Mouse (Mus musculus) embryonic facial prominence, embryonic 12.5 days (tissue): ENCODE data around the gene Gm45140. TPM values are rescaled to one million over a fixed set of nuclear protein-coding genes. Genes with fewer than 3 reads are reported as not detected.

Source experiments
- ATAC-seq: fragments of 200-750 bp; cut with Nextera tagmentation; 2 replicates; pipeline ENCODE4 v1.8.0; 2017; ENCODE audit not compliant: insufficient number of reproducible peaks, insufficient read depth, low FRiP score, low TSS enrichment
- H3K27ac ChIP-seq: fragments of 300-500 bp; sonication (generic); 2 replicates; pipeline ENCODE4 v1.5.1; 2016; ENCODE audit warnings: mild to moderate bottlenecking
- H3K27me3 ChIP-seq: fragments of 300-500 bp; sonication (generic); 2 replicates; pipeline ENCODE4 v1.6.1; 2016; ENCODE audit warnings: mild to moderate bottlenecking, moderate library complexity
- H3K36me3 ChIP-seq: fragments of 300-500 bp; sonication (generic); 2 replicates; pipeline ENCODE4 v1.6.1; 2016; ENCODE audit warnings: mild to moderate bottlenecking
- H3K4me1 ChIP-seq: fragments of 300-500 bp; sonication (generic); 2 replicates; pipeline ENCODE4 v1.6.1; 2016
- H3K4me2 ChIP-seq: fragments of 300-500 bp; sonication (generic); replicated peaks from 2 replicates; pipeline ENCODE4 v1.6.1; 2016; ENCODE audit warnings: mild to moderate bottlenecking, moderate library complexity
- H3K4me3 ChIP-seq: fragments of 300-500 bp; sonication (generic); 2 replicates; pipeline ENCODE4 v1.5.1; 2016; ENCODE audit warnings: mild to moderate bottlenecking
- H3K9ac ChIP-seq: fragments of 300-500 bp; sonication (generic); 2 replicates; pipeline ENCODE4 v1.6.1; 2016; ENCODE audit warnings: mild to moderate bottlenecking, moderate library complexity
- H3K9me3 ChIP-seq: fragments of 300-500 bp; sonication (generic); 2 replicates; pipeline ENCODE4 v1.6.1; 2016; ENCODE audit warnings: mild to moderate bottlenecking, moderate library complexity
- WGBS: fragments of 180-500 bp; shearing (Covaris S2); methylation state at CpG from one replicate; pipeline ENCODE4 v1.1.7; 2016; 5-methylcytosine and 5-hydroxymethylcytosine counted together
- polyA plus RNA-seq: library from polyadenylated mRNA; unstranded; fragments of >200 nt; fragmentation: Nextera tagmentation; extraction: Ambion mirVana; gene quantifications from 2 replicates; pipeline ENCODE4 v1.2.1, GENCODE M21; 2016

Gene Gm45140
- polyA plus RNA-seq, 1 experiment from 2014 or later, result 4.2 TPM

GRCm38 (mm10) chr6:87795385-87796150 lies 40.0 kb downstream of the Gm45140 start:
- Histone ChIP-seq H3K4me3 (no peak overlapping the region), H3K27ac (no peak overlapping the region), H3K9me3 (no peaks in the 10 kb centered on the region), H3K4me2 (no peak overlapping the region), H3K9ac (no peak overlapping the region; the same call in 1 of the 2 replicates), H3K36me3 (peaks cover 11% of the 10 kb centered on the region), H3K27me3 (no peaks in the 10 kb centered on the region), H3K4me1 (no peaks in the 10 kb centered on the region)
- ATAC-seq, result no peak
- 72% methylated on average over 6 of the region's 6 CpGs for WGBS

GRCm38 (mm10) chr6:87793821-87794510 lies 41.6 kb downstream of the Gm45140 start:
- Histone ChIP-seq H3K9ac (no peak overlapping the region), H3K4me1 (peaks cover 6% of the 10 kb centered on the region), H3K9me3 (no peaks in the 10 kb centered on the region), H3K27ac (no peak overlapping the region), H3K36me3 (peaks cover 14% of the 10 kb centered on the region), H3K27me3 (no peaks in the 10 kb centered on the region), H3K4me3 (no peak overlapping the region), H3K4me2 (no peak overlapping the region)
- ATAC-seq, result no peak
- 95% methylated on average over 10 of the region's 10 CpGs for WGBS

GRCm38 (mm10) chr6:87791826-87792225 lies 43.8 kb downstream of the Gm45140 start:
- no peak for ATAC-seq

GRCm38 (mm10) chr6:87790779-87791480 lies 44.7 kb downstream of the Gm45140 start:
- WGBS, result 72% methylated on average over 7 of the region's 7 CpGs
- H3K9ac ChIP-seq, result no peak overlapping the region
- H3K27ac ChIP-seq, result no peak overlapping the region
- ATAC-seq, result no peak
- H3K36me3 ChIP-seq, result peaks cover 14% of the 10 kb centered on the region
- no peaks in the 10 kb centered on the region for H3K27me3 ChIP-seq
- no peak overlapping the region for H3K4me3 ChIP-seq
- no peaks in the 10 kb centered on the region for H3K9me3 ChIP-seq
- H3K4me2 ChIP-seq, result no peak overlapping the region
- H3K4me1 ChIP-seq, result peaks cover 6% of the 10 kb centered on the region

More at GRCm38 (mm10) chr6:87791826-87792225, 43.8 kb downstream of the Gm45140 start:
- Histone ChIP-seq H3K27me3 (no peaks in the 10 kb centered on the region), H3K4me1 (peaks cover 6% of the 10 kb centered on the region), H3K36me3 (peaks cover 14% of the 10 kb centered on the region), H3K9me3 (no peaks in the 10 kb centered on the region), H3K4me3 (no peak overlapping the region), H3K9ac (no peak overlapping the region), H3K27ac (no peak overlapping the region), H3K4me2 (no peak overlapping the region)
- WGBS, result 89% methylated on average over 5 of the region's 5 CpGs

GRCm38 (mm10) chr6:87789791-87790190 lies 45.8 kb downstream of the Gm45140 start:
- no peaks in the 10 kb centered on the region for H3K9me3 ChIP-seq
- no peaks in the 10 kb centered on the region for H3K27me3 ChIP-seq
- peaks cover 14% of the 10 kb centered on the region for H3K36me3 ChIP-seq
- no peak for ATAC-seq
- peaks cover 6% of the 10 kb centered on the region for H3K4me1 ChIP-seq
- no peak overlapping the region for H3K4me3 ChIP-seq
- H3K4me2 ChIP-seq, result no peak overlapping the region
- H3K9ac ChIP-seq, result no peak overlapping the region
- 90% methylated on average over 6 of the region's 6 CpGs for WGBS
- H3K27ac ChIP-seq, result no peak overlapping the region

GRCm38 (mm10) chr6:87788896-87789587 lies 46.6 kb downstream of the Gm45140 start:
- Histone ChIP-seq H3K27me3 (no peaks in the 10 kb centered on the region), H3K9me3 (no peaks in the 10 kb centered on the region), H3K4me2 (no peak overlapping the region), H3K36me3 (peaks cover 14% of the 10 kb centered on the region), H3K4me3 (no peak overlapping the region), H3K9ac (peak overlapping the region; percentile 32; the same call in 1 of the 2 replicates), H3K4me1 (peaks cover 6% of the 10 kb centered on the region), H3K27ac (0 out of 2 replicates have a peak overlapping the region, but pooled peaks have one; percentile 1)
- 55% methylated on average over 5 of the region's 5 CpGs for WGBS
- no peak for ATAC-seq

- 86% methylated on average over 9 of the region's 9 CpGs for WGBS
- Histone ChIP-seq H3K36me3 (peaks cover 14% of the 10 kb centered on the region), H3K27me3 (no peaks in the 10 kb centered on the region), H3K27ac (no peak overlapping the region), H3K4me1 (peaks cover 6% of the 10 kb centered on the region), H3K4me2 (no peak overlapping the region), H3K9ac (no peak overlapping the region), H3K4me3 (no peak overlapping the region), H3K9me3 (no peaks in the 10 kb centered on the region)
- no peak for ATAC-seq
These were observed 47.2 kb downstream of the Gm45140 start for GRCm38 (mm10) chr6:87788266-87788895.

- Histone ChIP-seq H3K4me1 (peaks cover 6% of the 10 kb centered on the region), H3K9me3 (no peaks in the 10 kb centered on the region), H3K27me3 (no peaks in the 10 kb centered on the region), H3K36me3 (peaks cover 11% of the 10 kb centered on the region), H3K4me2 (no peak overlapping the region), H3K4me3 (no peak overlapping the region), H3K27ac (no peak overlapping the region), H3K9ac (no peak overlapping the region)
- 78% methylated on average over 6 of the region's 6 CpGs for WGBS
- ATAC-seq, result no peak
These were observed 48.3 kb downstream of the Gm45140 start for GRCm38 (mm10) chr6:87787108-87787890.

GRCm38 (mm10) chr6:87786621-87787020 lies 49.0 kb downstream of the Gm45140 start:
- H3K4me3 ChIP-seq, result no peak overlapping the region
- no peak overlapping the region for H3K9ac ChIP-seq
- H3K27me3 ChIP-seq, result no peaks in the 10 kb centered on the region
- H3K4me2 ChIP-seq, result no peak overlapping the region
- H3K36me3 ChIP-seq, result peaks cover 5% of the 10 kb centered on the region; the same call in 1 of the 2 replicates
- WGBS, result 80% methylated on average over 5 of the region's 5 CpGs
- no peaks in the 10 kb centered on the region for H3K9me3 ChIP-seq
- no peak for ATAC-seq
- H3K27ac ChIP-seq, result no peak overlapping the region
- peaks cover 6% of the 10 kb centered on the region for H3K4me1 ChIP-seq

- Histone ChIP-seq H3K9me3 (no peaks in the 10 kb centered on the region), H3K27ac (no peak overlapping the region), H3K9ac (no peak overlapping the region), H3K4me1 (no peaks in the 10 kb centered on the region), H3K4me3 (no peak overlapping the region), H3K4me2 (no peak overlapping the region), H3K36me3 (no peaks in the 10 kb centered on the region), H3K27me3 (no peaks in the 10 kb centered on the region)
- WGBS, result 84% methylated on average over 8 of the region's 8 CpGs
- ATAC-seq, result no peak
These were observed 51.6 kb downstream of the Gm45140 start for GRCm38 (mm10) chr6:87784033-87784432.
